Mouse (Mus musculus) embryonic facial prominence, embryonic 15.5 days (tissue): ENCODE measurements at regions not wholly inside any gene's neighbourhood (a gene's known extent, or its start where the extent isn't known, plus 50 kb on each side); places are given as distances from the start of the nearest gene placed in this dataset.

Experiments used
- ATAC-seq: fragments of 200-750 bp; cut with Nextera tagmentation; 2 replicates; pipeline ENCODE4 v1.8.0; 2017; ENCODE audit warnings: low read depth, moderate TSS enrichment; ENCODE audit not compliant: insufficient number of reproducible peaks, low FRiP score, low TSS enrichment
- H3K27ac ChIP-seq: fragments of 300-500 bp; sonication (generic); replicated peaks from 2 replicates; pipeline ENCODE4 v1.5.1; 2015; ENCODE audit warnings: mild to moderate bottlenecking, inconsistent platforms
- H3K27me3 ChIP-seq: fragments of 300-500 bp; sonication (generic); 2 replicates; pipeline ENCODE4 v1.6.1; 2015; ENCODE audit warnings: inconsistent platforms
- H3K36me3 ChIP-seq: fragments of 300-500 bp; sonication (generic); 2 replicates; pipeline ENCODE4 v1.6.1; 2015; ENCODE audit warnings: mild to moderate bottlenecking, inconsistent platforms
- H3K4me1 ChIP-seq: fragments of 300-500 bp; sonication (generic); 2 replicates; pipeline ENCODE4 v1.6.1; 2015; ENCODE audit warnings: inconsistent platforms
- H3K4me2 ChIP-seq: fragments of 300-500 bp; sonication (generic); replicated peaks from 2 replicates; pipeline ENCODE4 v1.6.1; 2015; ENCODE audit warnings: mild to moderate bottlenecking, inconsistent platforms
- H3K4me3 ChIP-seq: fragments of 300-500 bp; sonication (generic); replicated peaks from 2 replicates; pipeline ENCODE4 v1.5.1; 2015; ENCODE audit warnings: mild to moderate bottlenecking, inconsistent platforms
- H3K9ac ChIP-seq: fragments of 300-500 bp; sonication (generic); 2 replicates; pipeline ENCODE4 v1.6.1; 2015; ENCODE audit warnings: inconsistent platforms
- H3K9me3 ChIP-seq: fragments of 300-500 bp; sonication (generic); replicated peaks from 2 replicates; pipeline ENCODE4 v1.6.1; 2016; ENCODE audit warnings: inconsistent platforms
- WGBS: fragments of 180-500 bp; shearing (Covaris S2); methylation state at CpG from one replicate; pipeline ENCODE4 v1.1.7; 2015; 5-methylcytosine and 5-hydroxymethylcytosine counted together

DNA sequence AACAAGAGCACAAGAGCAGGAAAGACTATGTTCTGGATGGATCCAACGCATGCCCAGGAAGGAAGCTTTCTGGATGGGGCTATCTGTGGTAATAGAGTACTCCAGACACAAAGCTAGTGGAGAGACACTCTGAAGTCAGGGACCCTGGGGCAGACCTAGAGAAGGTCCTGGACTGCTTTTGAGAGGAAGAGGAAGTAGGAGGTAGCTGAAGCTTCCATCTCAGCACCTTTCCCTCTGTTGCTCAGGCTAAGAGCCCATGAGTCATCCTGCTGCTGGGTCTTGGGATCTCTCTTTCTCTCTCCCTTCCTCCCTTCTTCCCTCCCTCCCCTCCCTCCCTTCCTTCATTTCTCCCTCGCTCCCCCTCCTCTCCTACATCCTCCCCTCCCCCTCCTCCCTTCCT is 84.6 kb upstream of the Cpeb4 start:
- H3K9ac ChIP-seq: no peak overlapping the region
- no peaks in the 10 kb centered on the region for H3K27me3 ChIP-seq
- ATAC-seq: no peak
- no peaks in the 10 kb centered on the region for H3K9me3 ChIP-seq
- no peaks in the 10 kb centered on the region for H3K4me1 ChIP-seq
- no peak overlapping the region for H3K27ac ChIP-seq
- no peak overlapping the region for H3K4me2 ChIP-seq
- no peaks in the 10 kb centered on the region for H3K36me3 ChIP-seq
- no peak overlapping the region for H3K4me3 ChIP-seq
- WGBS: 66% methylated on average over 2 of the region's 2 CpGs

DNA sequence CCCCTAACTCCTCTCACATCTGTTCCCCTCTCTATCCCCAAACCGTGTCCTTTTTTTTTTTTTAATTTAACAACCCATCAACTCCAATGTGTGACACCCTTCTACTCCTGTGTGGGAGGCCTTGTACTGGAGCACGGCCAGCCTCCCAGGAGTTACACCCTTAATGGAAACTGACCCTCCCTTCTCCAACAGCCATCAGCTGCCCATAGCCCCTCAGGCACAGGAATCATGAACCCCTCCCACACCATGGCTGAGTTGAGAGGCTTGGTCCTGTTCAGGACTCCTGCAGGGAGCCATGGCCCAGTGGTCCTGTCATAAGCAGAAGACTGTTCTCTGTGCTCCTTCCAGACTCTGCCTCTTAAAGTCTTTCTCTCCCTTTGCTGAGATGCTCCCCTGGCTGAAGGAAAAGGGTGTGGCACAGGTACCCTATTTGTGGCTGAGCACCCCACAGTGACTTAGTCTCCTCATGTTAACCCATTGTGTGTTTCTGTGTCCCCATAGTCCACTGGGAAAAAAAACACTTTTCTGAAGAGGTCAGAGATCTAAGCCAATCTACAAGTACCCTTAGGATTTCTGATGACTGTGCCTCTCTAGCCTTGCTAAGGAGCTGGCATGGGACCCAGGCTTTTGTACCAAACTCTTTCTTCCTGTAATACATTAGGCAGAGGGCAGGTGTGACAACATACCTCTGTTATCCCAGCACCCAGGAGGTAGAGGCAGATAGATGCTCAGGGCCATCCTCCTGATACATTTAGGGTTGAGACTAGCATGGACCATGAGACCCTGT is 83.9 kb upstream of the Cpeb4 start:
- no peak overlapping the region for H3K9ac ChIP-seq
- H3K27me3 ChIP-seq: no peaks in the 10 kb centered on the region
- no peaks in the 10 kb centered on the region for H3K9me3 ChIP-seq
- WGBS: 37% methylated on average over 2 of the region's 2 CpGs
- no peak overlapping the region for H3K4me3 ChIP-seq
- no peak overlapping the region for H3K27ac ChIP-seq
- no peaks in the 10 kb centered on the region for H3K4me1 ChIP-seq
- H3K4me2 ChIP-seq: no peak overlapping the region
- no peaks in the 10 kb centered on the region for H3K36me3 ChIP-seq
- ATAC-seq: no peak

DNA sequence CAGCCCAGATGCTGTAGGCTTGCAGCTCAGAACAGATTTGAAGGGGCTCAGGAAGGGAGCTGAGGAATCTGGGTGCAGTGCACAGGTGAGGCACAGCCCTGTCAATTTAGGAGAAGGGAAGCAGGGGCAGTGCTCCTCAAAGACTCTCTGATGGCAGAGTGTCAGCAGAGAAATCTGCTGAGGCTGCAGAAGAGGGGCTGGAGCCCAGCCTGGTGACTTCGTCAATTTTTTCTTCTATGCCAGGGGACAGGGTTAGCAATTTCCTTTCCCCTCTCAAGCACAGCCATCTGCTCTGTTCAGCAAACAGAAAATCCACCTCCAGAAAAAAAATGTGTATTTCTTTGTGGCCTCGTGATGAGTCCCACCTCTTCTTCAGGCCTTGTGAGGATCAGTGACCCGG is 82.0 kb upstream of the Cpeb4 start:
- Histone ChIP-seq H3K27me3 (no peaks in the 10 kb centered on the region), H3K4me3 (no peak overlapping the region), H3K9me3 (no peaks in the 10 kb centered on the region), H3K36me3 (no peaks in the 10 kb centered on the region), H3K9ac (no peak overlapping the region), H3K4me2 (no peak overlapping the region), H3K4me1 (no peaks in the 10 kb centered on the region), H3K27ac (no peak overlapping the region)
- ATAC-seq: no peak
- 69% methylated on average over 3 of the region's 3 CpGs for WGBS

DNA sequence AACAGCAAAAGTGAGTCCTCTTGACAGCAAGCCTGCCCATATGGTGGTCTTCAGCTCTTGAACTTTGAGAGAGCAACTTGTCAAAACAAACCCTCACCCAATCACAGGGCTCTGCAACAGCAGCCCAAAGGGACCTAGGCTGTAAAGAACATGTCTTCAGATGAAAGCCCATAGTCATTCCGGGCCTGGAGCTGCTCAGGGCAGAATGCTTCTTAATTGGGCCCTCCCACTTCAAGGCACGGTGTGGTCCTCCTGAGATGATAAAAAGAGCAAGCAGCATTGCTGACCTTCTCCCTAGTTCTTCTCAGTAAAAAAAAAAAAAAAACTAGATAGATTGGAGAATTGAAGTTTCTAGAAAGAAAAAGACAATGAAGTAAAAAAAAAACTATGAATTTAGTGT is 80.7 kb upstream of the Cpeb4 start:
- Histone ChIP-seq H3K4me1 (no peaks in the 10 kb centered on the region; the same call in 1 of the 2 replicates), H3K9me3 (no peaks in the 10 kb centered on the region), H3K36me3 (no peaks in the 10 kb centered on the region), H3K4me3 (no peak overlapping the region), H3K27ac (no peak overlapping the region), H3K9ac (no peak overlapping the region), H3K4me2 (no peak overlapping the region), H3K27me3 (no peaks in the 10 kb centered on the region)
- no peak for ATAC-seq
- 54% methylated on average over 2 of the region's 2 CpGs for WGBS

DNA sequence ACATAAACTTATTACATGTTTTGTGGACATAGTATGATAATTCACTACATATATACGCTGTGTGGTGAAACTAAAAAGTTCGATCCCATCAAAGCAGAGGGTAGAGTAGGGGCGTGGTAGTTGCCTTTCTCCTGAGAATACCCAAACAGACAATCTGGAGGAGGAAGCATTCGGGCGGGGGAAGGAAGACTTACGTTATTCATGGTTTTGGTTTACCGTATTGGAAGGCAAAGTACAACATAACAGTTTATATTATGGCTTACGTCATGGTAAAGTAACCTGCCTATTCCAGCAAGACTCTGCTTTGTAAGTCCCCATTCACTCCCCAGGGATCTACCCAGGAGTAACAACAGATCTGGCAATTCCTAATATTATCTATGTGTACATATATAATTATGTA is 76.9 kb upstream of the Cpeb4 start:
- H3K9ac ChIP-seq: no peak overlapping the region
- no peaks in the 10 kb centered on the region for H3K9me3 ChIP-seq
- ATAC-seq: no peak
- no peak overlapping the region for H3K27ac ChIP-seq
- 64% methylated on average over 8 of the region's 8 CpGs for WGBS
- no peaks in the 10 kb centered on the region; the same call in 1 of the 2 replicates for H3K4me1 ChIP-seq
- no peaks in the 10 kb centered on the region for H3K36me3 ChIP-seq
- H3K4me2 ChIP-seq: no peak overlapping the region
- H3K27me3 ChIP-seq: no peaks in the 10 kb centered on the region
- H3K4me3 ChIP-seq: no peak overlapping the region

DNA sequence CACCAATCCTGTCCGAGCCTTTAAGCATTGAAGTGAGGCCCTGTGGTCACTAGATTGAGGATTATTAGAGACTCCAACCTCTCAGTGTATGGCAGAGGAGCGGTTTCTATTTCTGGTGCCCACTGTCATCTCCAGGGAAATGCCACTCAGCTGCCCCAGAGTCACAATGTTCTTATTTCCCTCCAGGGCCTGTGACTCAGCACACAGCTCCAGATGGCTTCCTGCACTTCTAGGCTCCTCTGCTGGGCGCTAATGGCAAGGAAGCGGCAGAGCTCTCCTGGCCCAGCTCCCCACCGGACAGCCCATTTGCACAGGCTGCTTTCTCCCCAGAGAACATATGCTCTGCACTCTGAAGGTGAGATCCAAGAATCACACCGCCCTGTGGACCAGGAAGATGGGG is 75.8 kb upstream of the Cpeb4 start:
- H3K4me3 ChIP-seq: no peak overlapping the region
- H3K27ac ChIP-seq: no peak overlapping the region
- no peaks in the 10 kb centered on the region for H3K9me3 ChIP-seq
- H3K36me3 ChIP-seq: no peaks in the 10 kb centered on the region
- no peak overlapping the region for H3K9ac ChIP-seq
- ATAC-seq: 0 out of 2 replicates have a peak, but pooled peaks have one; percentile 11
- H3K4me1 ChIP-seq: no peaks in the 10 kb centered on the region; the same call in 1 of the 2 replicates
- WGBS: 45% methylated on average over 6 of the region's 6 CpGs
- H3K4me2 ChIP-seq: no peak overlapping the region
- H3K27me3 ChIP-seq: no peaks in the 10 kb centered on the region

DNA sequence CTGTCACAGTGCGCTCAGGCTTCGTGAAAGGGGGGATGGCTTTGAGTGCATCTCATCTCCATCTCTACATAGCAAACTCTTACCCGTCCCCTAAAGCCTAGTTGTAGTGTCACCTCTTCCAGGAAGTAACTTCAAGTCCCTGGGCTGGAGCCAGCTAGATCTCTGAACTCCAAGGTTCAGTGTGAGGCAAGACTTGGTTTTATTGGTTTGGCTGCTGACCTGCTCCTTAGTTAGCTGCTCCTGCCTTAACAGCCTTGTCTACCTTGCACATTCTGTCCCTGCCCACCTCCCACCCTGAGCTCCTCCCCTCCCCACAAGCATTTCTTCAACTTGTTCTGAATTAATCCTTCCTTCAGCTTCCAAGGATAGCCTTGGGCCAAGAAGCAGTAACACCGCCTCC is 70.4 kb upstream of the Cpeb4 start:
- Histone ChIP-seq H3K27me3 (no peaks in the 10 kb centered on the region), H3K4me1 (no peaks in the 10 kb centered on the region), H3K9ac (no peak overlapping the region), H3K36me3 (no peaks in the 10 kb centered on the region), H3K9me3 (no peaks in the 10 kb centered on the region), H3K4me2 (no peak overlapping the region), H3K27ac (no peak overlapping the region), H3K4me3 (no peak overlapping the region)
- ATAC-seq: no peak
- 74% methylated on average over 4 of the region's 4 CpGs for WGBS

DNA sequence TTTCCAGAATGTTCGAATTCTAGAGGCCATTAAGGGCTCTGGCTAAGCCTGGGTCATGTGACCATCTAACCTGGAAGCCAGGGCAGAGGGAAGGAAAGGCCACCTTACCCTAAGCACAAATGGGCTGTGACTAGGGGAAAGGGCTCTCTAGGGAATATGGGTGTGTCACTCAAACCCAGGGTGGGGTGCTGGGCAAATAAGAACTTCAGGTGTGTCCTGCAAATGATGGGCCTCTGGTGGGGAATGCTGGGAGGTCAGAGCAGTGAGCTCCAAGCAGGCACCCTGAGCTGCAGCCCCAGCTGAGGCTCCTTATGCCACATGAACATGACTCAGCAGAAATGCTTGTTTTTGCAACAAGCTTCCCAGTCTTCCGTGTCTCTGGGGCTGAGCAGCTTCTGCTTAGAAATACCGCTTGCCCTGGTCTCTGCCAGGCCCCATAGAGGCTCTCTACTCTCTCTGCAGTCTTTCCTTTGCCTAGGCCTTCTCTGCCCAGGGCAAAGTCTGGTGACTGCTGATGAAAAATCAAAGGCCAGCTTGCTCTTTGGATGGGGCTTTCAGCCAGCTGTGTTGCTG is 68.6 kb upstream of the Cpeb4 start:
- H3K9me3 ChIP-seq: no peaks in the 10 kb centered on the region
- 37% methylated on average over 3 of the region's 3 CpGs for WGBS
- peaks cover 4% of the 10 kb centered on the region; the same call in 1 of the 2 replicates for H3K4me1 ChIP-seq
- no peak for ATAC-seq
- no peaks in the 10 kb centered on the region for H3K27me3 ChIP-seq
- no peak overlapping the region for H3K27ac ChIP-seq
- no peak overlapping the region for H3K9ac ChIP-seq
- no peak overlapping the region for H3K4me3 ChIP-seq
- no peak overlapping the region for H3K4me2 ChIP-seq
- no peaks in the 10 kb centered on the region for H3K36me3 ChIP-seq

DNA sequence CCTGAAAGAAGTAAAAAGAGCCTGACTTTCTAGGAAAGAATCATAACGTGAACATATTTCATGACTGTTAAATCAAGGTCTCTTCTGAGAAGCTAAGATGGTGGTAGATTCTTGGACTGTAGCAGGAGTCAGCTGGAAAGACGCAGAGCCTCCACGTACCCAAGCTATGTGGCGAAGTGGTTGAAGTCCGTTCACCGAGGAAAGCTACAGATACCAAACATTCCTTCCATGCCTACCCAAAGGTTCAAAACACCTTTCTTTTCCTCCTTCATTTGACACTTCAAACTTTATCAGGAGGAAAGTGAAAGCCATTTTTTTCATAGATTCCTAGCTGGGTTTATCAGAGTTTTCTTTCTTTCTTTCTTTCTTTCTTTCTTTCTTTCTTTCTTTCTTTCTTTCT is 67.5 kb upstream of the Cpeb4 start:
- Histone ChIP-seq H3K9me3 (no peaks in the 10 kb centered on the region), H3K4me1 (peaks cover 4% of the 10 kb centered on the region; the same call in 1 of the 2 replicates), H3K27me3 (no peaks in the 10 kb centered on the region), H3K36me3 (no peaks in the 10 kb centered on the region), H3K27ac (no peak overlapping the region), H3K4me3 (no peak overlapping the region), H3K4me2 (no peak overlapping the region), H3K9ac (no peak overlapping the region)
- WGBS: 83% methylated on average over 6 of the region's 6 CpGs
- ATAC-seq: no peak

DNA sequence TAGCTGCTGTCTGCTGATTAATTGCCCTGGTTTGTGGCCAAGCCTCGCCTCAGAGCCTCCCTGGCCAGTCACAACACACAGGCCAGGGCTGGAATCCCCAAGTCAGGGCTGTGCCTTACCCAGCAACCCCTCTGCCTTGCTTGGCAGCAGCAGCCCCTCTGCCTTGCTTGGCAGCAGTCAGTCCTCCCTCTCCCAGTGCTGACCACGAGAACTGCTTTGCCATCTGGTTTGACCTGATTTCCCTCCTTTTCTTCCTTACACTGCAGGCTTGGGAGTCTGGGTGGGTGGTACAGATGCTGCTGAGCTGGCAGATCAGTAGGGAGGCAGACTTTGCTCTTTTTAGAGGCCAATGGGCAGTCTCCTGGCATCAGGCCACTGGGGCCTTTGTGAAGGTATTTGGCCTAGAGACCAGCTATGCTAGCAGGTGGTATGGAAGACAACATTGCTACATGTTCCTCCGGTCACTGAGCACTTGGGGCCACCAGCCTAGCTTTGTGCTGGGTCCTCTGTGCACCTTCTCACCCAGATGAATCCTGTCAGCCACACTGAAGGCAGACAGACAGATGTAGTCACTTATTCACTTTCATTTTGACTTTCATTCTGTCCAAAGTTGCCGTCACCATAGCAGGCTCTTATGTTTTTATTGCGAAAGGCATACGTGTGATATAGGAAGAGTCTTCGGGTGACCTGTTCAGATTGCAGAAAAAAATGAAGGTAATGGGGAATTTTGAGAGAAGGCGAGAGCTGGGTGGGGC is 64.4 kb upstream of the Cpeb4 start:
- no peaks in the 10 kb centered on the region for H3K27me3 ChIP-seq
- H3K9me3 ChIP-seq: no peaks in the 10 kb centered on the region
- no peak overlapping the region for H3K4me3 ChIP-seq
- H3K9ac ChIP-seq: no peak overlapping the region
- ATAC-seq: no peak
- 0 out of 2 replicates have a peak overlapping the region, but pooled peaks have one; percentile 1 for H3K27ac ChIP-seq
- H3K4me1 ChIP-seq: peaks cover 7% of the 10 kb centered on the region; the same call in 1 of the 2 replicates
- no peaks in the 10 kb centered on the region for H3K36me3 ChIP-seq
- no peak overlapping the region for H3K4me2 ChIP-seq
- WGBS: 77% methylated on average over 8 of the region's 8 CpGs

DNA sequence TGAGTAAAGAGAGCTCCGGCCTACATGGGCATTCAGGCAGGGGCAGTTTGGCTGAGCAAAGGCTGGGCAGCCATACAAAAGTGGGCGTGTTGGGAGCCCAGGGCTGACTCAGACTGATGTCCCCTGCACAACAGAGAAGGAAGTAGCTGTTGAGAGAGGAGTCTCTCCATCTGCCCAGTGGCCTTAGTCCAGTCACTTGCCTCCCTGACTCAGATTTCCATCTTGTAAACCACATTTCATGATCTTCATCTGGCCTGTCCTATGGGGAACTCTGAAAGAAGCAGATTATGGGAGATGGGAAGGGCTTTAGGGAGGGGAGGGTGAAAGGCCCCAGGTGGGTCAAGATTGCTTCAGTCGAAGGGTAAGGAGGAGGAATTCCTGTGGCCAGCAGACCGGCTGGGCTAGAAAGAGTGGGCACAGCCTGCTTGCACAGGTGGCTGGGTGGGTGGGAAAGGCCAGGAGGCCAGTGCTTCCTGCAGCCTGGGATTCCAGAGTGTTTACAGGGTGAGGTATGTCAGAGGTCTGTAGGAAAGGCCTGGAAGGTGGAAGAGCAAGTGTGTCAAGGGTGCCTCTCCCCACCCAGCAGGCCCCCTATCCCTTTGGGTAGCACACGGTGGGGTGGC is 63.7 kb upstream of the Cpeb4 start:
- Histone ChIP-seq H3K9ac (no peak overlapping the region), H3K36me3 (no peaks in the 10 kb centered on the region), H3K27me3 (no peaks in the 10 kb centered on the region), H3K4me1 (peaks cover 7% of the 10 kb centered on the region; the same call in 1 of the 2 replicates), H3K9me3 (no peaks in the 10 kb centered on the region), H3K4me3 (no peak overlapping the region), H3K4me2 (no peak overlapping the region), H3K27ac (no peak overlapping the region)
- WGBS: 75% methylated on average over 5 of the region's 5 CpGs
- ATAC-seq: no peak
